Mouse (Mus musculus) limb, embryonic 11.5 days (tissue): ENCODE measurements around the gene Pex19. TPM values are rescaled to one million over a fixed set of nuclear protein-coding genes. Genes with fewer than 3 reads are reported as not detected.
A peak's percentile ranks its signal among the peaks of the same experiment; 100 is the strongest.

Experiments used
- ATAC-seq: fragments of 200-750 bp; cut with Nextera tagmentation; 2 replicates; pipeline ENCODE4 v1.8.0; 2017; ENCODE audit warnings: low read depth; ENCODE audit not compliant: insufficient number of reproducible peaks, low FRiP score, low TSS enrichment
- DNase-seq: peaks from one replicate; pipeline ENCODE4 v3.0.0-alpha.2; 2015; ENCODE audit warnings: low spot score
- H3K27ac ChIP-seq: fragments of 300-500 bp; sonication (generic); replicated peaks from 2 replicates; pipeline ENCODE4 v1.5.1; 2014; ENCODE audit warnings: low read depth, mild to moderate bottlenecking, low read length
- H3K27me3 ChIP-seq: fragments of 300-500 bp; sonication (generic); 2 replicates; pipeline ENCODE4 v1.6.1; 2014; ENCODE audit warnings: mild to moderate bottlenecking, low read length, mixed read lengths; ENCODE audit not compliant: control insufficient read depth, insufficient read depth
- H3K36me3 ChIP-seq: fragments of 300-500 bp; sonication (generic); 2 replicates; pipeline ENCODE4 v1.6.1; 2014; ENCODE audit warnings: mild to moderate bottlenecking, low read length, moderate library complexity, mixed read lengths; ENCODE audit not compliant: control insufficient read depth, insufficient read depth
- H3K4me1 ChIP-seq: fragments of 300-500 bp; sonication (generic); 2 replicates; pipeline ENCODE4 v1.6.1; 2014; ENCODE audit warnings: low read length, mixed read lengths; ENCODE audit not compliant: control insufficient read depth, insufficient read depth
- H3K4me2 ChIP-seq: fragments of 300-500 bp; sonication (generic); 2 replicates; pipeline ENCODE4 v1.6.1; 2014; ENCODE audit warnings: low read depth, mild to moderate bottlenecking, moderate library complexity; ENCODE audit not compliant: severe bottlenecking
- H3K4me3 ChIP-seq: fragments of 300-500 bp; sonication (generic); 2 replicates; pipeline ENCODE4 v1.5.1; 2014; ENCODE audit warnings: low read depth, low read length
- H3K9ac ChIP-seq: fragments of 300-500 bp; sonication (generic); 2 replicates; pipeline ENCODE4 v1.6.1; 2014; ENCODE audit warnings: mild to moderate bottlenecking, low read length
- H3K9me3 ChIP-seq: fragments of 300-500 bp; sonication (generic); 2 replicates; pipeline ENCODE4 v1.6.1; 2016; ENCODE audit warnings: low read length; ENCODE audit not compliant: control insufficient read depth
- WGBS: fragments of 180-500 bp; shearing (Covaris S2); extraction: QIAGEN DNeasy Blood & Tissue Kit; methylation state at CpG from one replicate; pipeline ENCODE4 v1.1.7; 2014; 5-methylcytosine and 5-hydroxymethylcytosine counted together
- polyA plus RNA-seq: library from polyadenylated mRNA; unstranded; fragments of >200 nt; fragmentation: Nextera tagmentation; extraction: Ambion mirVana; gene quantifications from 2 replicates; pipeline ENCODE4 v1.2.1, GENCODE M21; 2014

The Pex19 gene
- 176 and 180 TPM in 2 replicates for polyA plus RNA-seq

DNA sequence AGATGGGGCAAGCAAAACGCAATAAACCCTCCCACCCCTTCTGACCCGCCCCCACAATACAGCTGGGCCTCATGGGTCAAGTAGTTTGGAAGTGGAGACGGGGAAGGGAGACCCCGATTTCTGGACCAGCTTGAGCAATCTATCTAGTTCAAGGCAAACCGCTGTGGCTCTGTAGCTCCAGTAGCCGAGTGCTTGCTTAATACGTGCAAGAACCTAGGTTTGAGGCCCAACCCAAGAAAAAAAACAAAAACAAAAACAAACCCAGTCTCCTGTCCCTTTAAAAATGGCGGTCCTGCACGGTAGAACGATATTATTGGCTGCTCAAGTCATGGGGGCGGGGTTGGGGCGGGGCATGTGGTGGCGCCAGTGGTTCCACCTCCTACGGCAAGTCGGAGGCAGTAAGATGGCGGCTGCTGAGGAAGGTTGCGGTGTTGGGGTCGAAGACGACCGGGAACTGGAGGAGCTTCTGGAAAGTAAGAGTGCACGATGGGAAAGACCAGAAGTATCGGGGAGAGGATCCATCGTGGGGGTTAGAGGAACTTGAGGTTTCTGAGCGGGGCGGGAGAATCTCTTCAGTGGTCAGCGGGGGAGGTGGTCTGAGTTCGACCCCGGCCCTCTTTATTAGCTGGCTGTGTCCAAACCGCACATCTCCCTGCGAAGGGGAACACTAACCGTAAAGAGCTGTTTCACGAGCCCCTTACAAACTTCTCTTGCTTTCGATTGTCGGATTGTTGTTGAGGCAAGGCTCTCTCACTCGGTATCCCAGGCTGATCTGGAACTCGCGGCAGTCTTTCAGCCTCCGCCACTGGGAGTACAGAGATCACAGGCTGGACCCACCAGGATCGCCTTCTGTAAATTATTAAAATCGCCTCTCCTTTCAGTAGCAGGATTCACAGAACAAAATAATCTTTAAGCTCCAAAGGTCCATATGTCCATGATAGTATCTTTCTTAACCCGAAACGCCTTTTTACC, at the start of gene Pex19:
Gene Pex19, plus strand, starts transcription at position 380 of the 972 bp plus-strand sequence.
- peak within 1 kb of the TSS; percentile 83 for H3K9ac ChIP-seq
- no peak within 1 kb of the TSS; the same call in 1 of the 2 replicates for H3K27ac ChIP-seq
- DNase-seq (peak; percentile 88), ATAC-seq (peak; percentile 96)
- H3K4me1 ChIP-seq: peaks cover 7% of the 10 kb centered on the region
- peaks cover 19% of the 10 kb centered on the region for H3K36me3 ChIP-seq
- WGBS: 1% methylated on average over 42 of the region's 42 CpGs
- H3K4me2 ChIP-seq: peak within 1 kb of the TSS; percentile 68
- H3K27me3 ChIP-seq: no peaks in the 10 kb centered on the region
- H3K4me3 ChIP-seq: peak within 1 kb of the TSS; percentile 74
- no peaks in the 10 kb centered on the region for H3K9me3 ChIP-seq

DNA sequence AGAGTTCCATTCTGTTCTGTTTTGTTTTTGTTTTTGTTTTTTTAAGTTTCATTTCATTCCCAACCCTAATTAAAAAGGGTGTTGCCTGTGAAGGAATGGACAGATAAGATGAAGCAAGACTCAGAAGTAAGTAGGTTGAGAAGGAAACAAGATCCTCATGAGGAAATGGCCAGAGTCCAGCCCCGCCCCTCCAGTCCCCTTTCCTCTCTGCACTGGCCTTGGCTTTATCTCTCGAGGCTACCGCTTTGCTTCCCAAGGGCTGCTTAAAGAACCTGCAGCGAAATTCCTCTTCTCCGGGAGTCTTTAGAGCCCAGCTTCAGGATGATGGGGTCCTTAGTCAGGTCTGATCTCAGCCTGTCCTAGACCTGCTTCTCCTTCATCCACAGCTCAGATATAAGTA, 48.6 kb upstream of the Pex19 start:
- Histone ChIP-seq H3K27me3 (no peaks in the 10 kb centered on the region), H3K4me3 (no peak overlapping the region), H3K4me2 (no peak overlapping the region), H3K9ac (no peak overlapping the region), H3K4me1 (no peaks in the 10 kb centered on the region), H3K27ac (no peak overlapping the region), H3K9me3 (no peaks in the 10 kb centered on the region), H3K36me3 (peaks cover 8% of the 10 kb centered on the region)
- DNase-seq (no peak), ATAC-seq (no peak)
- 83% methylated on average over 5 of the region's 5 CpGs for WGBS

DNA sequence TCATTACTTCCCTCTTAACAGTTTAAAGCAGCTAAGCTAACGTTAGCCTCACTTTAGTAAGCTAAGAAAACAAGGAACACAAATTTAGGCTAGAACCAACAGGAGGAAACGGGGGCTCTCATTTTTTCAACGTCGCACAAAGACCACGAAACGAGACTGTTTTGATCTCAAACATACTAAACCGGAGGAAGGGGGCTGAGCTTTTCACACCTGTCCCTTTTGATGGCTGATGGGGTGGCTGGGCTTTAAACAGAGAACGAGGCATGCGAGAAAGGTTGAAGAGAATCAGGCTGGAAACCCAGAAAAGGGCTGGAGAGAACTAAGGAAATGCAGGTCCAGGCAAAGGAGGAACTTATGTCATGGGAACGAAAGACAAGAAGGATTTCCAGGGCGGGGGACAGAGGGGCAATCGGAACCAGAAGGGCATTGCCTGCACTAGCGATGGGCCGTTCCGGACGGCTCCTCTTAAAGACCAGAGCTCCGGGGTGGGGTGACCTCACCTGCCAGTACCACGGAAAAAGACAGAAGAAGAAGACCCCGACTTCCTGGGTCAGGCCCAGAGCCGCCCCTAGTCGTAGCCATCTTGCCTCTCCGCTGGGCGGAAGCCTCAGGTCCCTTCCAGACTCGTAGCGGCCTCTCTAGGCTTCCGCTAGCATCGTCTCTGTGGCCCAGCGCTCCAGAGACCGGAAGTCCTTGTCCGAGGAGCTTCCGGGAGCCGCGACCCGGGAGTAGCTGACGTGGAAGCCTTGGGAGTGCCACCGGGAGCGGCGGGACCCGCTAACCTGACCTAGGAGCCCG, 44.3 kb upstream of the Pex19 start, which contains the start of the genes Copa and Ncstn:
Gene Copa, plus strand, starts transcription at position 429 of the 798 bp plus-strand sequence.
Gene Ncstn, minus strand, starts transcription at position 695 of the 798 bp plus-strand sequence.
- Histone ChIP-seq H3K4me3 (peak within 1 kb of the TSS; percentile 84), H3K4me1 (peaks cover 5% of the 10 kb centered on the region), H3K9me3 (no peaks in the 10 kb centered on the region), H3K36me3 (peaks cover 3% of the 10 kb centered on the region; the same call in 1 of the 2 replicates), H3K9ac (peak within 1 kb of the TSS; percentile 80), H3K27ac (no peak within 1 kb of the TSS), H3K27me3 (no peaks in the 10 kb centered on the region), H3K4me2 (peak within 1 kb of the TSS; percentile 53)
- ATAC-seq (peak; percentile 96), DNase-seq (peak; percentile 95)
- under 1% methylated on average over 40 of the region's 40 CpGs for WGBS

DNA sequence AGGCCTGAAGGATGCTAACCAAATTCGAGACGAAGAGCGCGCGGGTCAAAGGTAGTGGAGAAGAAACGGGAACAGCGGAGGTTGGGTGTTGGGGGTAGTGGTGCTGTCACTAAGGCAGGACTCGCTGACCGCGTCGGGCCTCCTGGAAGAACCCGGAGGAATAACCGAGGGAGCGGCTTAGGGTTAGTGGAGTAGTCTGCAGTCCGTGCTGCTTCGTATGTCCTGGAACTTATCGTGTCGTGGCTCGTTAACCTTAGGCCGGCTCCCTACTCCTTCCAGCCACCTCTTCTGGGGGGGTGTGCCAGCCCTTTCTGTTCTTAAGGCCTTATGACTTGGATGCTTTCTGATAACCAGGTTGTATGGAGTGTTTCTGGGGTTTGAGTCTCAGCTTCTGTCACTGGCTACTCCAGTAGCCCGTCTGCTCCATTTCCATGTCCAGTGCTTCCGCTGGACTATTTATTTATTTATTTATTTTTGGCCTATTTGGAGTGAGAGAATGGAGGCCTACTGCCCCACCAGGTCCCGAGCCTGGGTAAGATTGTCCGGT, 43.6 kb upstream of the Pex19 start:
- DNase-seq: peak; percentile 22
- H3K4me3 ChIP-seq: peak overlapping the region; percentile 84
- H3K4me2 ChIP-seq: peak overlapping the region; percentile 46
- 2% methylated on average over 24 of the region's 24 CpGs for WGBS
- no peaks in the 10 kb centered on the region for H3K27me3 ChIP-seq
- H3K9ac ChIP-seq: peak overlapping the region; percentile 80
- peaks cover 5% of the 10 kb centered on the region for H3K4me1 ChIP-seq
- H3K9me3 ChIP-seq: no peaks in the 10 kb centered on the region
- H3K36me3 ChIP-seq: peaks cover 3% of the 10 kb centered on the region; the same call in 1 of the 2 replicates
- H3K27ac ChIP-seq: no peak overlapping the region
- ATAC-seq: peak; percentile 69; the same call in 1 of the 2 replicates

DNA sequence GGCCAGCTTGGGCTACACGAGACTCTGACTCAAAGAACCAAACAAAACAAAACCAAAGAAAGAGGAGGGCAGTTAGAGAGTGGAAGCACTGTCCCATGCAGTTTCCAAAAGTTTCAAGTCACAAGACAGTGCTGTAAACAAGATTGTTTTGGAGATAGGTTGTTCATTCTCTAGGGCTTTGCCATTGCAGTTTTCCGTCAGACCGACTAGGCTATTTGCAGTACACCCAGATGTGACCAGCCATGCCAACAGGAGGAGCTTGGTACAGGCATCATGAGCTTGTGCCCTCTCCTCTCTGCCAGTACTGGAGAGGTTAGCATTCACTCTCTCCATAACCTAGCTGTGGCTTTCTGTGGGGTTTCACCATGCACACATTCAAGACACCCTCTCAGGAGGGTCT, 33.0 kb upstream of the Pex19 start:
- Histone ChIP-seq H3K36me3 (peaks cover 12% of the 10 kb centered on the region), H3K9ac (no peak overlapping the region), H3K9me3 (no peaks in the 10 kb centered on the region), H3K4me2 (no peak overlapping the region), H3K27me3 (no peaks in the 10 kb centered on the region), H3K4me3 (no peak overlapping the region), H3K27ac (no peak overlapping the region), H3K4me1 (no peaks in the 10 kb centered on the region)
- DNase-seq (no peak), ATAC-seq (no peak)
- 94% methylated on average over 3 of the region's 3 CpGs for WGBS

DNA sequence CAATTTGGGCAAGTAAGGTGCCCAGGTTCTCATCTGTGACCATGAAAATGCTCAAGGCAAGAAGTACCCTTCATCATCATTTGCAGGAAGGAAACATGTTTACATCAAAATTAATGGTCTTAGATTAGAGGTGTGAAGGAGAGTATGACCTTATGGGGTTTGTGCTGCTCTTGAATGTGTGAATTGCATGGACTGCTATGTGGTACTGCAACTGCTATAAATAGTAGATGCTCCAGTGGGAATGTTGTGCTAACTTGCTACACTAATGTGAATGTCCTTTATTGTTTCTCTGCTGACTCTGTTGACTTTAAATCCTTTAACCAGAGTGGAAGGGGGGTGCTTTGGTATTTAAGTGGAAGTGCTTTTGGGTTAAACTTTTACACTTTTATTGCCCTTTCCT, 32.3 kb upstream of the Pex19 start:
- no peaks in the 10 kb centered on the region for H3K4me1 ChIP-seq

DNA sequence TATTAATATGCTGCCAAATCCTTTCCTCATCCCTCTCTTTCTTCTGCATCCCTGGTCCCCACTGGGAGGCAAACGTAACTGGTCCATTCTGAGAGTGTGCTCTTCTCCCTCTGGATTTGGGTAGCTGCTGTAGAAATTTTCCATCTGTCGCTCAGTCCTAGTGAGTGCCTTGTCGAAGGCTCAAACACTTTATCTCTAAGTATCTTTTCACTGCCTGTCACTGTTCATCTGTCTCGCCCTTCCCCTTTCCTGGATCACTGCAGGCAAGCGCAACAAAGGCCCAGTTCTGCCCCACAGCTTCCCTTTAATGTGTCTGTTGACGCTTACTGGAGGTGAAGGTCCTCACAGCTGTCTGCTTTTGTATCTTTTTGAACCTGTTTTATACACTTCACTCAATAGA, 31.4 kb upstream of the Pex19 start:
- Histone ChIP-seq H3K4me2 (no peak overlapping the region), H3K4me1 (no peaks in the 10 kb centered on the region), H3K9me3 (no peaks in the 10 kb centered on the region), H3K27me3 (no peaks in the 10 kb centered on the region), H3K4me3 (no peak overlapping the region), H3K36me3 (peaks cover 14% of the 10 kb centered on the region), H3K27ac (no peak overlapping the region), H3K9ac (no peak overlapping the region)
- no peak for DNase-seq
- no peak for ATAC-seq
- 83% methylated on average over 6 of the region's 6 CpGs for WGBS

More for the DNA sequence above, 32.3 kb upstream of the Pex19 start:
- DNase-seq (no peak), ATAC-seq (no peak)
- no peak overlapping the region for H3K27ac ChIP-seq
- no peak overlapping the region for H3K9ac ChIP-seq
- no peak overlapping the region for H3K4me3 ChIP-seq
- H3K36me3 ChIP-seq: peaks cover 11% of the 10 kb centered on the region
- H3K4me2 ChIP-seq: no peak overlapping the region
- H3K27me3 ChIP-seq: no peaks in the 10 kb centered on the region
- no peaks in the 10 kb centered on the region for H3K9me3 ChIP-seq
